Mouse (Mus musculus): ENCODE measurements around the gene Shisa3.

- TF ChIP-seq CTCF (IDR thresholded peaks at IDR 0.05; ENCODE audit: control insufficient read depth, insufficient read depth, insufficient replicate concordance, low read depth, low read length) (no peak), POLR2A (IDR thresholded peaks at IDR 0.05; ENCODE audit: control insufficient read depth, low read depth, low read length) (no peak)
These were observed 39.3 kb downstream of the Shisa3 start for GRCm38 (mm10) chr5:67646756-67647529.
